Mouse (Mus musculus): ENCODE measurements around the gene Fmnl1. TPM values are rescaled to one million over a fixed set of nuclear protein-coding genes. Genes with fewer than 3 reads are reported as not detected.
A peak's percentile ranks its signal among the peaks of the same experiment; 100 is the strongest.

Fmnl1 gene
- total RNA-seq, 2 experiments from 2014 or later, result 83.4 to 87.0 TPM

DNA sequence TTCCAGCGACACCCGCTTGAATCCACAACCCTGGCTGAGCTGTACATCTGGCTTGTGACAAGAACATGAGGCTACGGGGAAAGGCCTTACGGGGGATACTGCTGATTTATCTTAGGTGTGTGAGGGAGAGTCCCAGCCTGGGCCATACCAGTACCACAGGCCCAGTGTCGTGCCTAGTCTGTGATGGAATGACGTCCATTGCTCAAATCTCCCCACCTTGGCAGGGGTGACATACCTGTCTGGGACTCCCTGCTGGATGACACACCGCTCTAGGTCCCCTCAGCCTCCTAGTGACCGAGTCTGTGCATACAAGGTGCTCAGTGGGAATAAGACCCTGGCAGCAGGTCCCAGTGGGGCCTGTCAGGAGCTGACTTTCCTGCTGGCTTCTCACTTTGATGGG lies 7.8 kb downstream of the Fmnl1 start:
- no peak for DNase-seq (ENCODE audit: low spot score in 2 of 2)

- DNase-seq (ENCODE audit: low spot score in 2 of 2), result no peak
Measured at GRCm38 (mm10) chr11:103180426-103180825, 9.5 kb downstream of the Fmnl1 start.

DNA sequence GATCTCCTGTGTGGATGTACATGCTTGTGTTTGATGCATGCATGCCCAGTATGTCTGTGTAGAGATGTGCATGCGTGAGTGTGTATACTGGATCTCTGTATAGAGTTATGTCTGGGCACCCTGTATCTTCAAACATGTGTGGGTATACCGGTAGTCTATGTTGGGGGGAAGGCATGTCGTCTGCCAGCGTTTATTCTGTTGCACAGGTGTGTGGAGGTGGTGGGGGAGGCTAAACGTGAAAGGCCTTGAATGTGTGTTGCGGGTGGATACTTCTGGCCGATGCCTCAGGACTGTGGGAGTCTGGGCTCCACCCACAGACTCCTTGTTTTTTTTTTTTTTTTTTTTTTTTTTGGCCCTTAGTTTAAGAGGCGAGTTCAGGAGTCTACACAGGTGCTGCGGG lies 10.4 kb downstream of the Fmnl1 start:
- DNase-seq (ENCODE audit: low spot score in 2 of 2), result no peak

- DNase-seq (ENCODE audit: low spot score in 2 of 2), result no peak
Measured at GRCm38 (mm10) chr11:103181911-103182310, 11.0 kb downstream of the Fmnl1 start.

GRCm38 (mm10) chr11:103184891-103185290 lies 14.0 kb downstream of the Fmnl1 start:
- peak in 1 of 2 experiments; percentile 65 for DNase-seq (ENCODE audit: low spot score in 2 of 2)

- peak in 1 of 2 experiments; percentile 55 for DNase-seq (ENCODE audit: low spot score in 2 of 2)
Measured at GRCm38 (mm10) chr11:103192230-103192955, 21.5 kb downstream of the Fmnl1 start.

GRCm38 (mm10) chr11:103192956-103193824 lies 22.3 kb downstream of the Fmnl1 start:
- DNase-seq (ENCODE audit: low spot score in 2 of 2), result peak; percentile 71 to 78

DNA sequence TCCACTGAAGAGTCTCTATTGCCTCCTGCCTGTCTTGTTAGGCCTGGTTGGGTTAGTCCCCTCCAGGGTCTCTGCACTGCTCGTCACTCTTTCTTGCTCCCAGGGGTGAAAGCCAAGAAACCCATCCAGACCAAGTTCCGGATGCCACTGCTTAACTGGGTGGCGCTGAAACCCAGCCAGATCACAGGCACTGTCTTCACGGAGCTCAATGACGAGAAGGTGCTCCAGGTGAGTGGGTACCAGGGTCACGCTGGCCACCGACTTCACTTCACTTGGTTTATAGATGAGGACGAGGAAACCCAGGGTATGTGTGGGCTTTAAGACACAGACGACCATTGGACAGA lies 22.9 kb downstream of the Fmnl1 start:
- DNase-seq (ENCODE audit: low spot score in 2 of 2), result no peak

DNA sequence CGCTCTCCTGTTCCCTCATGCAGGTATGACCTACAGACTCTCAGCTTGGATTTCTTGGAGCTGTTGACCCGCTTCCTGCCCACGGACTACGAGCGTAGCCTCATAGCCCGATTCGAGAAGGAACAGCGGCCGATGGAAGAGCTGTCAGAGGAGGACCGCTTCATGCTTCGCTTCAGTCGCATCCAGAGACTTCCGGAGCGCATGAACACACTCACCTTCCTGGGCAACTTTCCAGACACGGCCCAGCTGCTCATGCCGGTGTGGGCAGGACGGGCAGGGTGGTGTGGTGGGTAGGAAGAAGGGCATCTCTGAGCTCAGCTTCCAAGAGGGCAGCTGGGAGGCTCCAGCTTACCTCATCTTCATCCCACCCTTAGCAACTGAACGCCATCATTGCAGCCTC lies 24.3 kb downstream of the Fmnl1 start:
- no peak for DNase-seq (ENCODE audit: low spot score in 2 of 2)

DNA sequence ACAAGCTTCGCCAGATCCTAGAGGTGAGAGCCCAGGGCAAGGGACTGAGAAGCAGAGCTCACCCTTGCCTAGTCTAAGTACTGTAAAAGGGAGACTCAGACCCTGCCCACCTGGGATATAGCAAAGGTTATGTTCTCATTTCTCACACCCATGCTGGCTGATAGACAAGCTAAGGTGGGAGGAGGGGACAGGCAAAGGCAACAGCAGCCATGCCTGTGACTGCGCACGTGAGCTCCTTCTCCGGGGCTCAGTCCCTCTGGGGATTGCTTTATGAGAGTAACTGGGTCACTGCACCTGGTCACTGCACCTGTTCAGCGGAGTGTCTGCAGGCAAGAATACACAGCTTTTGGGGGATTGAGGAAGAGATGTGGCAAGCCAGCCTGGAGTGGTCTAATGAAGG lies 24.7 kb downstream of the Fmnl1 start:
- no peak for DNase-seq (ENCODE audit: low spot score in 2 of 2)

GRCm38 (mm10) chr11:103197340-103197739 lies 26.4 kb downstream of the Fmnl1 start:
- DNase-seq (ENCODE audit: low spot score in 2 of 2), result no peak

GRCm38 (mm10) chr11:103198339-103198738 lies 27.4 kb downstream of the Fmnl1 start:
- DNase-seq (ENCODE audit: low spot score in 2 of 2), result no peak

DNA sequence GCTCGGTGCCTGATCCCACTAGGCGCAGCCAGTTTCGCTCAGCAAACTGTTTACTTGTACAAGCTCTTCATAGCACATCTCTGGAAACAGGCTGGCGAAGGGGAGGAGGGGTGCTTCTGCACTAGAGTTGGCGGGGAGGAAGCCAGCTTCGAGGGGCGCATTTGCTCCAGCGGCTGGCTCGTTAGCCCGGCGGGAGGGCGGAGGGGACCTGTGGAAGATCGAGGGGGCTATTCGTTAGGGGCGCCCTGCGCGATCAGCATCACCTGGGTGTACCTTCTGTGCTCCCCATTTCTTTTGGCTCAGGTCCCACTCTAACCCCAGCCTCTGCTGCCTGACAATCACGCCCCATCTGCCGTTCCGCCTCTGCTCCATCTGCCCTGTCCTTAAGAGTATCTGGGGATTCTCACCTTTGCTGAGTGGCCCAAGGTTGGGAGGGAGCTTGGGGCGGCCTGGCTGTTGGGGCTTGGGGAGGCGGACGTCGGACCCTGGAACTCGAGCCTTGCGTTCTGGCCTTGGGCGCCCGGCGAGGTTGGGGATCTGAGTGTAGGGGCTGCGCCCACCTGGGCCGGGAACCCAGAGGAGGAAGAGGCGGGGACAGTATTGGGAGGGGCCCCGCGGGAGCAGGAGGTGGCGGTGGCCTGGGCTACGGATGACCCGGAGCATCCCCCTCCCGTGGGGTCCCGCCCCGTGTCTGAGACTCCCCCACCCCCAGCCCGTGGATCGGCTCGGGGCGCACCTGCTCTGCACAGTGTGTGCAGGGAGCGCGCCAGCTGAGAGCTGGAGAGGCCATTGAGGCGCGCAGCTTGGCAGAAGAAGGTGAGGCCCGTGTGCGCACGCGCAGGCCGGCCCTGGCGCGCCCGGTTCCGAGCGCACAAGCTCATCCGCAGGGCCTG lies 28.2 kb downstream of the Fmnl1 start:
- peak; percentile 68 to 80 for DNase-seq (ENCODE audit: low spot score in 2 of 2)

GRCm38 (mm10) chr11:103201664-103202063 lies 30.8 kb downstream of the Fmnl1 start:
- peak; percentile 88 for DNase-seq (ENCODE audit: low spot score in 2 of 2)

- no peak for DNase-seq (ENCODE audit: low spot score in 2 of 2)
Measured at GRCm38 (mm10) chr11:103202376-103202775, 31.5 kb downstream of the Fmnl1 start.

DNA sequence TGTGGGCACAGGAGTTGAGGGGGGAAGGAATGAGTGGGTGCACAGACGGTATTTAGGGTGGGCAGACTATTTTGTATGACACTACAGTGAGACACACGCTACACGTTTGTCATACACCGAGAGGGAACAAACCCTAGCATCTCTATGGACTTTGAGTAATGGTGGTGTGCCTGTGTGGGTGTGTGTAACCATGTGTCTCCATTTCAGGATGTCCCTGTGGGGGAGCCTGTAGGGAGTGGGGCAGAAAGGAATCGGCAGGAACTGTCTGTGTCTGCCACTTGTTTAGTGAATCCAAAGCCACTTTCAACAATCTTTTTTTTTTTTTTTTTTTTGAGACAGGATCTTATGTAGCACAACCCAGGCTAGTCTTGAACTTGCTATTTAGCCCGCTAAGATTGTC lies 35.3 kb downstream of the Fmnl1 start:
- DNase-seq (ENCODE audit: low spot score in 2 of 2), result no peak

DNA sequence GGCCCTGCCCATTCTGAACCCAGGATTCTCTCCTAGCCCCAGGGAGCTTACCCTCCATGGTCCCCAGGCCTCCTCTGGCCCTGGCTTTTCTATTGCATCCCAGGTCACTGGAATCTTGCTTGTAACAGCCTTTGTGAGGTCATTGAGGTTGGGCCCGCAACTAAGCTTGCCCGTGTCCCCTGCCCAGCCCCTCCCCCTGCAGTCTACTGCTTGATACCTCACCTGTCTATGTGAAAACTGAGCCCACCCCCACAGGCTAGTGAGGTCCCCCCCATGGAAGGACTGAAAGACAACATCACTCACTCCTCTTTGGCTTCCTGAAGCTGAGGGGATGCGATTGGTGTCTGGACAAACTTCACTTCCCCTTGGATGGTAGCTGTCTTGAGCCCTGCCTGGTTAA lies 37.6 kb downstream of the Fmnl1 start, which contains the start of gene 1700023F06Rik:
Gene 1700023F06Rik (minus strand): TSS at position 101 of the 400 bp plus-strand sequence.
- DNase-seq (ENCODE audit: low spot score in 2 of 2), result no peak

DNA sequence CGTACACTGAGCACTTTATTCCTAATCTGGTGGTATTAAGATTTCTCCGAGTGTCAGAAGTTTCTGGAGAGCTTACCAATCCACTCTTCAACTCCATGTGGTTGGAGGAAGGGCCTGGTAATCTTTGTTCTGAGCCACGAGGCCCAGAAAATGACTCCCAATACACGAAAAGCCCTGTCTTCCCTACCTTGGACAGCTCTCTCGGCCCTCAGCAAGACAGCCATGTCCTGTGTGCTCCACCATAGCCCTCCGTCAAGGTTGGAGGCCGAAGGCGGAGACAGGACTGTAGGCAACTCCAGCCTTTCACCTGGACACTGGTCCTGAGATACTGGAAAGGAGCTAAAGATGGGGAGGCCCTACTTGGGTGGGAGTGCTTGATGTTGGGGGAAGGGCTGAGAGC lies 39.4 kb downstream of the Fmnl1 start:
- no peak for DNase-seq (ENCODE audit: low spot score in 2 of 2)

DNA sequence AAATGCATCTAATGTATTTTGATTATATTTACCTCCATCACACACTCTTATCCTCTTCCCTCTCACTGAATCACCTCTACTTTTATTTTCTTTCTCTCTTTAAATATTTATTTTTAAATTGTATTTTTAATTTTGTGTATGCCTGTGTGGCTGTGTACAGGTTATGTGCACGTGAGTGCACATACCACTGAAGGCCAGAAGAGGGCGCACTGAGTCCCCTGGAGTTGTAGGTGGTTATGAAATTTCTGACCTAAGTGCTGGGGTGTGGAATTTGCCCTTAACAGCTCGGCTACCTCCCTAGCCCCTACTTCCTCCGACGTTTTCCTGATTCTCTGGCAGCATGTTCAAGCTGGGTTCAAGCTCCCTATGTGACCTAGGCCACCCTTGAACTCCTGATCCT lies 42.8 kb downstream of the Fmnl1 start:
- DNase-seq (ENCODE audit: low spot score in 2 of 2), result no peak

GRCm38 (mm10) chr11:103215355-103215754 lies 44.4 kb downstream of the Fmnl1 start:
- DNase-seq (ENCODE audit: low spot score in 2 of 2), result no peak

DNA sequence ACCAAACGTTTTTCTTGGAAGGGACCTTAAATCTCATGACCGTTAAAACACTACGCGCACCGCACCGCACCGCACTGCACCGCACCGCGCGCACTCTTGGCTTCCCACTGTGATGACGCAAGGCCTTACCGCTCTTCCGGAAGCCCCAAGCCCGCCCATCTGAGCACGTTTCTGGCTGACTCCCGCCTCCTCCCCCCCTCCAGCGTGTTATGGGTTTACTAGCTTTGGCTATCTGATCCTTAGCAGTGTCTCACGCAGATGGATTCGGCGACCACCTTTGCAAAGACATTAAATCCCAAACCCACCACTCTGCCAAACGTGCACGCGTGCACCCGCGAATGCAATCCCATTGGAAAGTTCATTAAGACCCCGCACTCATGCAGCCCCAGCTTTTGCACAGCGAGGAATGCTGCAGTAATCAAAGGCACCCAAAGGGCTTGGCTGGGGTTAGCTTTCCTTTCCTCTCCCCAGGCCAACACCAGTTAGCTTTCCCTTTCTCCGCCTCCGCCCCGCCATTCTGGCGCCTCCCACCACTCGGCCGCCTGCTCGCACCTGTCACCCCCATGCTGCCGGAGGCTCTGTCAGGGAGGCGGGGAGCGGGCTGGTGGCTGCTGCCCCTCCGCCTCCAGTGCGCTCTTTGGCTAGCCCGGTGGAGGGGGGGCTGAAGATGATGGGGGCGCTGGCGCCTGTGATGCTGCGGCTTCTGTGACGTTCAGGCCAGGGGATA lies 47.0 kb downstream of the Fmnl1 start, which contains the start of gene Spata32:
Gene Spata32 (minus strand): TSS at position 643 of the 727 bp plus-strand sequence.
- DNase-seq (ENCODE audit: low spot score in 2 of 2), result peak; percentile 58 to 71
